Mouse (Mus musculus): ENCODE data around the gene Crat. TPM values are rescaled to one million over a fixed set of nuclear protein-coding genes. Genes with fewer than 3 reads are reported as not detected.

Gene Crat
- 46.7 and 53.1 TPM in 2 replicates for polyA plus RNA-seq (2012; rRNA removed)

- peak; percentile 91 for DNase-seq (ENCODE audit: extremely low spot score in 1 of 2, low spot score in 1 of 2)
Observed at GRCm38 (mm10) chr2:30415157-30415935, at the start of gene Crat. Gene Crat (minus strand): TSS chr2:30415813.

- DNase-seq (ENCODE audit: extremely low spot score in 1 of 2, low spot score in 1 of 2), result no peak
Observed at GRCm38 (mm10) chr2:30464411-30464810, 48.8 kb upstream of the Crat start.

GRCm38 (mm10) chr2:30463904-30464330 lies 48.3 kb upstream of the Crat start:
- peak; percentile 60 to 71 for DNase-seq (ENCODE audit: extremely low spot score in 1 of 2, low spot score in 1 of 2)

GRCm38 (mm10) chr2:30463341-30463761 lies 47.7 kb upstream of the Crat start:
- no peak for DNase-seq (ENCODE audit: extremely low spot score in 1 of 2, low spot score in 1 of 2)

GRCm38 (mm10) chr2:30459241-30459640 lies 43.6 kb upstream of the Crat start:
- DNase-seq (ENCODE audit: extremely low spot score in 1 of 2, low spot score in 1 of 2), result no peak

- DNase-seq (ENCODE audit: extremely low spot score in 1 of 2, low spot score in 1 of 2), result no peak
Observed at GRCm38 (mm10) chr2:30458349-30458748, 42.7 kb upstream of the Crat start.

- no peak for DNase-seq (ENCODE audit: extremely low spot score in 1 of 2, low spot score in 1 of 2)
Observed at GRCm38 (mm10) chr2:30456104-30456980, 40.7 kb upstream of the Crat start.

GRCm38 (mm10) chr2:30454587-30454986 lies 39.0 kb upstream of the Crat start:
- DNase-seq (ENCODE audit: extremely low spot score in 1 of 2, low spot score in 1 of 2), result no peak

GRCm38 (mm10) chr2:30453570-30453969 lies 38.0 kb upstream of the Crat start:
- no peak for DNase-seq (ENCODE audit: extremely low spot score in 1 of 2, low spot score in 1 of 2)

GRCm38 (mm10) chr2:30451525-30451924 lies 35.9 kb upstream of the Crat start:
- DNase-seq (ENCODE audit: extremely low spot score in 1 of 2, low spot score in 1 of 2), result no peak

- no peak for DNase-seq (ENCODE audit: extremely low spot score in 1 of 2, low spot score in 1 of 2)
Observed at GRCm38 (mm10) chr2:30450530-30450929, 34.9 kb upstream of the Crat start.

- DNase-seq (ENCODE audit: extremely low spot score in 1 of 2, low spot score in 1 of 2), result no peak
Observed at GRCm38 (mm10) chr2:30448371-30448770, 32.8 kb upstream of the Crat start.

GRCm38 (mm10) chr2:30446891-30447826 lies 31.5 kb upstream of the Crat start:
- DNase-seq (ENCODE audit: extremely low spot score in 1 of 2, low spot score in 1 of 2), result no peak

- no peak for DNase-seq (ENCODE audit: extremely low spot score in 1 of 2, low spot score in 1 of 2)
Observed at GRCm38 (mm10) chr2:30445312-30445711, 29.7 kb upstream of the Crat start.

- DNase-seq (ENCODE audit: extremely low spot score in 1 of 2, low spot score in 1 of 2), result no peak
Observed at GRCm38 (mm10) chr2:30444450-30444849, 28.8 kb upstream of the Crat start.

GRCm38 (mm10) chr2:30444006-30444405 lies 28.4 kb upstream of the Crat start:
- DNase-seq (ENCODE audit: extremely low spot score in 1 of 2, low spot score in 1 of 2), result no peak

GRCm38 (mm10) chr2:30443281-30443680 lies 27.7 kb upstream of the Crat start:
- no peak for DNase-seq (ENCODE audit: extremely low spot score in 1 of 2, low spot score in 1 of 2)

GRCm38 (mm10) chr2:30442498-30442890 lies 26.9 kb upstream of the Crat start:
- DNase-seq (ENCODE audit: extremely low spot score in 1 of 2, low spot score in 1 of 2), result no peak

GRCm38 (mm10) chr2:30441518-30442497 lies 26.2 kb upstream of the Crat start:
- DNase-seq (ENCODE audit: extremely low spot score in 1 of 2, low spot score in 1 of 2), result peak; percentile 69 to 84
